Mouse (Mus musculus): ENCODE measurements around the gene Mrrf. TPM values are rescaled to one million over a fixed set of nuclear protein-coding genes. Genes with fewer than 3 reads are reported as not detected.

The Mrrf gene
- polyA plus RNA-seq, 1 experiment from 2014 or later, result 26.7 TPM

Other genes with a start within 250 kb of the Mrrf start
- gene Ttll11, start 156.5 kb upstream of the Mrrf start, polyA plus RNA-seq (2015; fragmentation: Nextera tagmentation; extraction: Ambion mirVana), result 2.6 and 4.7 TPM in 2 replicates
- 346 and 375 TPM in 2 replicates for gene Ndufa8, start 87.0 kb upstream of the Mrrf start, polyA plus RNA-seq (2015; fragmentation: Nextera tagmentation; extraction: Ambion mirVana)
- 4.1 and 4.6 TPM in 2 replicates for gene Morn5, start 86.9 kb upstream of the Mrrf start, polyA plus RNA-seq (2015; fragmentation: Nextera tagmentation; extraction: Ambion mirVana)
- 0.48 and 3.4 TPM in 2 replicates for gene Lhx6, start 31.0 kb upstream of the Mrrf start, polyA plus RNA-seq (2015; fragmentation: Nextera tagmentation; extraction: Ambion mirVana)
- 114 and 117 TPM in 2 replicates for gene Rbm18, start 384 bp downstream of the Mrrf start, polyA plus RNA-seq (2015; fragmentation: Nextera tagmentation; extraction: Ambion mirVana)
- 6.6 and 6.8 TPM in 2 replicates for gene Ptgs1, start 94.0 kb downstream of the Mrrf start, polyA plus RNA-seq (2015; fragmentation: Nextera tagmentation; extraction: Ambion mirVana)
- gene Olfr338, start 237.1 kb downstream of the Mrrf start, polyA plus RNA-seq (2015; fragmentation: Nextera tagmentation; extraction: Ambion mirVana), result not detected in 2 replicates

Measured in hindbrain, embryonic 16.5 days (tissue).